Mouse (Mus musculus): Measurements from ENCODE around the gene Scube3.

Scube3 gene

GRCm38 (mm10) chr17:28141771-28142699 lies at the start of gene Scube3:
Gene Scube3, plus strand, starts transcription at chr17:28142141.
- no peak for DNase-seq (ENCODE audit: low spot score in 2 of 2)

GRCm38 (mm10) chr17:28092297-28092696 lies 49.6 kb upstream of the Scube3 start:
- DNase-seq (ENCODE audit: low spot score in 2 of 2) = no peak

GRCm38 (mm10) chr17:28093837-28094236 lies 48.1 kb upstream of the Scube3 start:
- DNase-seq (ENCODE audit: low spot score in 2 of 2) = no peak

- DNase-seq (ENCODE audit: low spot score in 2 of 2) = no peak
Measured at GRCm38 (mm10) chr17:28096418-28096817, 45.5 kb upstream of the Scube3 start.

GRCm38 (mm10) chr17:28097308-28097707 lies 44.6 kb upstream of the Scube3 start:
- DNase-seq (ENCODE audit: low spot score in 2 of 2) = no peak

- DNase-seq (ENCODE audit: low spot score in 2 of 2) = no peak
Measured at GRCm38 (mm10) chr17:28099086-28099485, 42.9 kb upstream of the Scube3 start.

- DNase-seq (ENCODE audit: low spot score in 2 of 2) = no peak
Measured at GRCm38 (mm10) chr17:28100669-28101068, 41.3 kb upstream of the Scube3 start.

GRCm38 (mm10) chr17:28101284-28101887 lies 40.6 kb upstream of the Scube3 start:
- no peak for DNase-seq (ENCODE audit: low spot score in 2 of 2)

- DNase-seq (ENCODE audit: low spot score in 2 of 2) = no peak
Measured at GRCm38 (mm10) chr17:28101902-28102319, 40.0 kb upstream of the Scube3 start.

GRCm38 (mm10) chr17:28104416-28104815 lies 37.5 kb upstream of the Scube3 start:
- DNase-seq (ENCODE audit: low spot score in 2 of 2) = no peak

GRCm38 (mm10) chr17:28106352-28106751 lies 35.6 kb upstream of the Scube3 start:
- DNase-seq (ENCODE audit: low spot score in 2 of 2) = no peak

- no peak for DNase-seq (ENCODE audit: low spot score in 2 of 2)
Measured at GRCm38 (mm10) chr17:28107275-28107674, 34.7 kb upstream of the Scube3 start.

- DNase-seq (ENCODE audit: low spot score in 2 of 2) = no peak
Measured at GRCm38 (mm10) chr17:28112266-28112665, 29.7 kb upstream of the Scube3 start.

GRCm38 (mm10) chr17:28116335-28116734 lies 25.6 kb upstream of the Scube3 start:
- DNase-seq (ENCODE audit: low spot score in 2 of 2) = no peak

GRCm38 (mm10) chr17:28117451-28118209 lies 24.3 kb upstream of the Scube3 start:
- DNase-seq (ENCODE audit: low spot score in 2 of 2) = no peak

- DNase-seq (ENCODE audit: low spot score in 2 of 2) = no peak
Measured at GRCm38 (mm10) chr17:28120460-28120859, 21.5 kb upstream of the Scube3 start.

GRCm38 (mm10) chr17:28122949-28123348 lies 19.0 kb upstream of the Scube3 start:
- no peak for DNase-seq (ENCODE audit: low spot score in 2 of 2)

GRCm38 (mm10) chr17:28123627-28124026 lies 18.3 kb upstream of the Scube3 start:
- no peak for DNase-seq (ENCODE audit: low spot score in 2 of 2)

GRCm38 (mm10) chr17:28124368-28124767 lies 17.6 kb upstream of the Scube3 start:
- DNase-seq (ENCODE audit: low spot score in 2 of 2) = no peak

- no peak for DNase-seq (ENCODE audit: low spot score in 2 of 2)
Measured at GRCm38 (mm10) chr17:28129796-28130195, 12.1 kb upstream of the Scube3 start.

GRCm38 (mm10) chr17:28130391-28131125 lies 11.4 kb upstream of the Scube3 start:
- no peak for DNase-seq (ENCODE audit: low spot score in 2 of 2)

GRCm38 (mm10) chr17:28131156-28131555 lies 10.8 kb upstream of the Scube3 start:
- DNase-seq (ENCODE audit: low spot score in 2 of 2) = no peak
